Comparison of ENCODE assay signal across 8 mouse cellular contexts in genomic region chr4:109676218-109677215, GRCm38 (mm10). TPM values are rescaled to one million over a fixed set of nuclear protein-coding genes. Genes with fewer than 3 reads are reported as not detected.
DNase-seq lines count a peak whose midpoint lies in the region; ATAC-seq and TF ChIP-seq lines count a peak whose summit lies in the region.

Gene Faf1 (plus strand): TSS chr4:109676588.

- H3K4me1 ChIP-seq in bone marrow macrophage, adult 2 months (ENCODE audit: control insufficient read depth, insufficient read depth, low read length): peaks cover 4% of the 10 kb centered on the region; the same call in 1 of the 2 replicates
- no peaks in the 10 kb centered on the region; the same call in 1 of the 2 replicates for H3K4me1 ChIP-seq in embryonic fibroblast, embryonic 13.5 days (ENCODE audit: control insufficient read depth, insufficient read depth, low read length)
- peaks cover 12% of the 10 kb centered on the region for H3K4me1 ChIP-seq in kidney, embryonic 15.5 days

- ATAC-seq in kidney, embryonic 15.5 days (replicated peaks; ENCODE audit: low FRiP score): peak; percentile 99
- peak; percentile 97 for ATAC-seq in monocyte, adult 5-6 weeks (replicated peaks; ENCODE audit: insufficient number of reproducible peaks, low FRiP score, low TSS enrichment, poor library complexity, severe bottlenecking)

- peak; percentile 99 for DNase-seq in A20 (ENCODE audit: low read depth, low spot score)
- peak; percentile 98 for DNase-seq in heart, adult 9 months (ENCODE audit: low spot score in 2 of 2)
- peak; percentile 98 for DNase-seq in liver
- DNase-seq in spleen, postnatal 4 days (ENCODE audit: low spot score in 2 of 2): peak; percentile 98

- 0 out of 2 replicates have a peak, but pooled peaks have one; percentile 6 for TF ChIP-seq CTCF in bone marrow macrophage, adult 2 months (IDR thresholded peaks at IDR 0.05; ENCODE audit: low read depth, low read length)
- no peak for TF ChIP-seq CTCF in embryonic fibroblast, embryonic 13.5 days (IDR thresholded peaks at IDR 0.05; ENCODE audit: borderline replicate concordance, insufficient read depth, low read length)

- no peaks in the 10 kb centered on the region for H3K36me3 ChIP-seq in kidney, embryonic 15.5 days

- H3K4me3 ChIP-seq in bone marrow macrophage, adult 2 months (ENCODE audit: insufficient read depth, low read length): peak within 1 kb of the TSS; percentile 86
- H3K4me3 ChIP-seq in embryonic fibroblast, embryonic 13.5 days (ENCODE audit: insufficient read depth, low read length): peak within 1 kb of the TSS; percentile 96
- peak within 1 kb of the TSS; percentile 85 for H3K4me3 ChIP-seq in kidney, embryonic 15.5 days (replicated peaks)

- TF ChIP-seq POLR2A in bone marrow macrophage, adult 2 months (IDR thresholded peaks at IDR 0.05; ENCODE audit: borderline replicate concordance, low read depth, low read length): 0 out of 2 replicates have a peak, but pooled peaks have one; percentile 61
- peak; percentile 75 for TF ChIP-seq POLR2A in embryonic fibroblast, embryonic 13.5 days (IDR thresholded peaks at IDR 0.05; ENCODE audit: low read depth, low read length)

- peak within 1 kb of the TSS; percentile 71 for H3K9ac ChIP-seq in kidney, embryonic 15.5 days

- H3K27me3 ChIP-seq in kidney, embryonic 15.5 days: no peaks in the 10 kb centered on the region

- WGBS in kidney, embryonic 15.5 days: under 1% methylated on average over 91 of the region's 107 CpGs

- H3K27ac ChIP-seq in bone marrow macrophage, adult 2 months (ENCODE audit: insufficient read depth, low read depth, low read length): peak within 1 kb of the TSS; percentile 91
- H3K27ac ChIP-seq in embryonic fibroblast, embryonic 13.5 days (ENCODE audit: insufficient read depth, low read length): peak within 1 kb of the TSS; percentile 91
- peak within 1 kb of the TSS; percentile 96 for H3K27ac ChIP-seq in kidney, embryonic 15.5 days

- peak within 1 kb of the TSS; percentile 65 for H3K4me2 ChIP-seq in kidney, embryonic 15.5 days

- H3K9me3 ChIP-seq in kidney, embryonic 15.5 days (replicated peaks): no peaks in the 10 kb centered on the region

RNA-seq across cellular contexts. Expression of gene Faf1, which starts in this region (rescaled TPM):
- polyA plus RNA-seq in bone marrow macrophage, adult 2 months (2012; ENCODE audit: insufficient read depth, insufficient read length, missing spikeins): 18.7 and 22.3 TPM in 2 replicates
- polyA plus RNA-seq in embryonic fibroblast, embryonic 13.5 days (2011; ENCODE audit: insufficient read length, low read depth, missing spikeins): 46.9 and 58.8 TPM in 2 replicates
- 21.7 and 22.7 TPM in 2 replicates for polyA plus RNA-seq in kidney, embryonic 15.5 days (2015; fragmentation: Nextera tagmentation; extraction: Ambion mirVana)
- 38.0 to 46.6 TPM (median 46.0 TPM) in 3 replicates for total RNA-seq in monocyte, adult 5-6 weeks (2017)

Comparison
In these comparisons a context has a peak if more than half of its experiments do, and no peak if none do; other contexts are left out.
1. Peak in every context shown above with its lines: DNase-seq, ATAC-seq, H3K4me3 ChIP-seq and H3K27ac ChIP-seq.